Mouse (Mus musculus): Measurements from ENCODE around the gene Tirap.

- TF ChIP-seq CTCF (IDR thresholded peaks at IDR 0.05; ENCODE audit: borderline replicate concordance, insufficient read depth, low read depth, low read length) = no peak
- no peak for TF ChIP-seq POLR2A (IDR thresholded peaks at IDR 0.05; ENCODE audit: borderline replicate concordance, insufficient read depth, low read length)
Observed at GRCm38 (mm10) chr9:35183359-35183758, 16.7 kb downstream of the Tirap start.

Data from cerebellum, adult 2 months (tissue).